Mouse (Mus musculus) heart, adult 2 months (tissue): ENCODE results near the gene Hs3st4. TPM values are rescaled to one million over a fixed set of nuclear protein-coding genes. Genes with fewer than 3 reads are reported as not detected.

Experiments used
- DNase-seq, 2 experiments: peaks; one replicate each; pipeline ENCODE4 v3.0.0; 2021
- H3K27ac ChIP-seq: fragments of 200-600 bp; 2 replicates; pipeline ENCODE4 v1.8.1; 2022
- H3K27me3 ChIP-seq: fragments of 200-500 bp; 2 replicates; pipeline ENCODE4 v1.6.1; 2012; ENCODE audit warnings: mild to moderate bottlenecking, low read length, inconsistent platforms, mixed read lengths; ENCODE audit not compliant: control insufficient read depth, insufficient read depth
- H3K36me3 ChIP-seq: fragments of 200-500 bp; 2 replicates; pipeline ENCODE4 v1.6.1; 2012; ENCODE audit warnings: low read length, inconsistent platforms; ENCODE audit not compliant: control insufficient read depth, insufficient read depth
- H3K4me1 ChIP-seq: fragments of 200-500 bp; 2 replicates; pipeline ENCODE4 v1.6.1; 2011; ENCODE audit warnings: low read length; ENCODE audit not compliant: control insufficient read depth, insufficient read depth
- H3K4me3 ChIP-seq: fragments of 200-600 bp; 2 replicates; pipeline ENCODE4 v1.8.1; 2022
- H3K79me2 ChIP-seq: fragments of 200-500 bp; replicated peaks from 2 replicates; pipeline ENCODE4 v1.6.1; 2012; ENCODE audit warnings: mild to moderate bottlenecking, inconsistent platforms, low read length, moderate library complexity, mixed read lengths; ENCODE audit not compliant: control insufficient read depth, insufficient read depth
- H3K9ac ChIP-seq: fragments of 200-500 bp; 2 replicates; pipeline ENCODE4 v1.6.1; 2012; ENCODE audit warnings: low read depth, mild to moderate bottlenecking, control low read depth, inconsistent platforms, low read length, mixed read lengths
- CTCF ChIP-seq: fragments of 200-600 bp; IDR thresholded peaks from 2 replicates; pipeline ENCODE4 v1.8.1; 2022; ENCODE audit warnings: antibody characterized with exemption, mild to moderate bottlenecking, moderate library complexity
- EP300 ChIP-seq: fragments of 200-500 bp; IDR thresholded peaks from 2 replicates; pipeline ENCODE4 v1.6.1; 2011; ENCODE audit warnings: low read depth, low read length, control low read depth; ENCODE audit not compliant: insufficient read depth
- POLR2A ChIP-seq: fragments of 200-500 bp; IDR thresholded peaks from 2 replicates; pipeline ENCODE4 v1.6.1; 2011; ENCODE audit warnings: mild to moderate bottlenecking, low read depth, low read length, control low read depth; ENCODE audit not compliant: insufficient read depth
- WGBS: fragments of 180-500 bp; shearing (Covaris S2); methylation state at CpG from one replicate; pipeline ENCODE4 v1.1.7; 2018; 5-methylcytosine and 5-hydroxymethylcytosine counted together
- intact Hi-C: fragments of 180-260 bp; cut with DNase I; formaldehyde crosslinking; loops from one replicate; pipeline ENCODE4 v1.15.1; 2025
- polyA plus RNA-seq: library from polyadenylated mRNA; depleted of rRNA; stranded (reverse); fragments of >200 nt; gene quantifications from 2 replicates; pipeline ENCODE4 v1.2.3, GENCODE M21; 2012
- total RNA-seq, 2 experiments: library from RNA; stranded (reverse); gene quantifications; 2 replicates each; pipeline ENCODE4 v1.2.3; 2021

Gene Hs3st4
- total and polyA plus RNA-seq, 3 experiments: 0.06 to 0.13 TPM; not detected in 1

GRCm38 (mm10) chr7:124237896-124238670, 255.4 kb downstream of the Hs3st4 start:
- H3K79me2 ChIP-seq: no peaks in the 10 kb centered on the region
- WGBS: 64% methylated on average over 4 of the region's 4 CpGs
- H3K36me3 ChIP-seq: no peaks in the 10 kb centered on the region
- intact Hi-C loops: no loop called here
- no peaks in the 10 kb centered on the region for H3K27me3 ChIP-seq
- no peaks in the 10 kb centered on the region for H3K4me1 ChIP-seq
- H3K9ac ChIP-seq: no peak overlapping the region
- no peak overlapping the region for H3K27ac ChIP-seq
- H3K4me3 ChIP-seq: no peak overlapping the region
- no peak for DNase-seq
- TF ChIP-seq EP300 (no peak), POLR2A (no peak)

GRCm38 (mm10) chr7:124239903-124240647, 257.4 kb downstream of the Hs3st4 start:
- H3K27ac ChIP-seq: no peak overlapping the region
- DNase-seq: no peak
- H3K4me1 ChIP-seq: no peaks in the 10 kb centered on the region
- H3K9ac ChIP-seq: no peak overlapping the region
- no peaks in the 10 kb centered on the region for H3K79me2 ChIP-seq
- no peaks in the 10 kb centered on the region for H3K27me3 ChIP-seq
- intact Hi-C loops: no loop called here
- no peaks in the 10 kb centered on the region for H3K36me3 ChIP-seq
- TF ChIP-seq CTCF: no peak
- no peak for TF ChIP-seq EP300
- TF ChIP-seq POLR2A: no peak
- WGBS: 38% methylated on average over 7 of the region's 7 CpGs
- H3K4me3 ChIP-seq: no peak overlapping the region

- no peaks in the 10 kb centered on the region for H3K79me2 ChIP-seq
Observed at GRCm38 (mm10) chr7:124249838-124250237, 267.2 kb downstream of the Hs3st4 start.

GRCm38 (mm10) chr7:124250566-124250965, 267.9 kb downstream of the Hs3st4 start:
- Histone ChIP-seq H3K79me2 (no peaks in the 10 kb centered on the region), H3K9ac (no peak overlapping the region), H3K36me3 (no peaks in the 10 kb centered on the region), H3K27me3 (no peaks in the 10 kb centered on the region), H3K4me1 (no peaks in the 10 kb centered on the region), H3K4me3 (no peak overlapping the region), H3K27ac (no peak overlapping the region)
- 50% methylated on average over 1 of the region's 1 CpGs for WGBS
- no peak for DNase-seq
- no peak for TF ChIP-seq POLR2A
- no peak for TF ChIP-seq CTCF
- no peak for TF ChIP-seq EP300
- intact Hi-C loops: no loop called here

More at GRCm38 (mm10) chr7:124249838-124250237, 267.2 kb downstream of the Hs3st4 start:
- TF ChIP-seq EP300: no peak
- TF ChIP-seq POLR2A: no peak
- TF ChIP-seq CTCF: no peak
- Histone ChIP-seq H3K4me3 (no peak overlapping the region), H3K27ac (no peak overlapping the region), H3K36me3 (no peaks in the 10 kb centered on the region), H3K9ac (no peak overlapping the region), H3K4me1 (no peaks in the 10 kb centered on the region), H3K27me3 (no peaks in the 10 kb centered on the region)
- WGBS: 57% methylated on average over 3 of the region's 3 CpGs
- intact Hi-C loops: no loop called here
- DNase-seq: no peak

- intact Hi-C loops: no loop called here
- no peaks in the 10 kb centered on the region for H3K4me1 ChIP-seq
- no peaks in the 10 kb centered on the region for H3K27me3 ChIP-seq
- no peak overlapping the region for H3K4me3 ChIP-seq
- no peak for DNase-seq
- no peak overlapping the region for H3K9ac ChIP-seq
- H3K79me2 ChIP-seq: no peaks in the 10 kb centered on the region
- H3K27ac ChIP-seq: no peak overlapping the region
- no peaks in the 10 kb centered on the region for H3K36me3 ChIP-seq
- no peak for TF ChIP-seq CTCF
- TF ChIP-seq EP300: no peak
- no peak for TF ChIP-seq POLR2A
- WGBS: 42% methylated on average over 3 of the region's 3 CpGs
Observed at GRCm38 (mm10) chr7:124258419-124258818, 275.8 kb downstream of the Hs3st4 start.

- Histone ChIP-seq H3K9ac (no peak overlapping the region), H3K4me1 (no peaks in the 10 kb centered on the region), H3K27ac (no peak overlapping the region), H3K79me2 (no peaks in the 10 kb centered on the region), H3K27me3 (no peaks in the 10 kb centered on the region), H3K36me3 (no peaks in the 10 kb centered on the region), H3K4me3 (no peak overlapping the region)
- no peak for DNase-seq
- TF ChIP-seq EP300 (no peak), POLR2A (no peak), CTCF (no peak)
- intact Hi-C loops: no loop called here
Observed at GRCm38 (mm10) chr7:124270734-124271133, 288.1 kb downstream of the Hs3st4 start.
